Mouse (Mus musculus): ENCODE data around the gene Cops8. TPM values are rescaled to one million over a fixed set of nuclear protein-coding genes. Genes with fewer than 3 reads are reported as not detected.

The Cops8 gene
- polyA plus RNA-seq (2016; fragmentation: Nextera tagmentation; extraction: Ambion mirVana): 178 and 204 TPM in 2 replicates

DNA sequence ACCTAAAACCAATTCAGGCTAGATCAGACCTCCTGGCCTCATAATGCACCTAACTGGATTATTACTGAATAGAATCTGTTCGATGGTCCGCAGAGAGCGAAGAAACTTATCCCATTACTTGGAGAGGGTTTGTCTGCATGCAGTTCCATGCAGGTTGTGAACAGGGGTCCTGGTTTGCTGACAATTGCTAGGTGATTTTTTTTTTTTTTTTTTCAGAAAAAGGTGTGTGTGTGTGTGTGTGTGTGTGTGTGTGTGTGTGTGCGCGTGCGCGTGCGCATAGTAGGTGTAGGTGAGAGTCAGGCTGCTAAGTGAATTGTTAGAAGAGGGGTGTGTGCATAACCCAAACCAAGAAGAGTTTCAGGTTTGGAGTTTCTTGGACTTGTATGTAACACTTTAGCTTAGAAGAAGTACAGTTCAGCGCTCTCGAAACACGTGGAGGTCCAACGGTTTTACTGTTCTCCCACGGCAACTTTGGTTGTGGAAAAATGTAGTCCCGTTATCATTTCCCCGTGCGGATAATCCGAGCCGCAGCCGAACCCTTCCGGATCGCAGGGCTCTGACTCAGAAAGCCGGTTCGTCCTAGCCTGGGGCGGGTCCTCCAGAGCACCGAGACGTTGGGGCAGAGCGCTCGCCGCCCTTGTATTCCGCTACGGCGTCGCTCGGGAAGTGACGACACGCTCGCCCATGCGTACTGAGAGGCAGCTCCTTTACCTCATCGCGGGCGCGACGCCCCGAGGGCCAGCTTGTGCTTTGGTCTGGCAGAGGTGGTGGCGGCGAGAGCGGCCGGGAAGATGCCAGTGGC, at the start of gene Cops8:
Cops8 (plus strand) TSS at position 223 of the 802 bp plus-strand sequence.
- WGBS: 4% methylated on average over 48 of the region's 48 CpGs
- peak; percentile 98 for ATAC-seq (ENCODE audit: insufficient number of reproducible peaks, insufficient read depth, low FRiP score, low TSS enrichment, low read depth)
- peak within 1 kb of the TSS; percentile 66 for H3K27ac ChIP-seq
- peaks cover 27% of the 10 kb centered on the region for H3K36me3 ChIP-seq
- peak within 1 kb of the TSS; percentile 78 for H3K4me2 ChIP-seq
- peak within 1 kb of the TSS; percentile 90 for H3K4me3 ChIP-seq (replicated peaks)
- H3K27me3 ChIP-seq: peaks cover 18% of the 10 kb centered on the region; the same call in 1 of the 2 replicates
- H3K4me1 ChIP-seq (replicated peaks): peaks cover 10% of the 10 kb centered on the region
- H3K9ac ChIP-seq (replicated peaks): peak within 1 kb of the TSS; percentile 91
- H3K9me3 ChIP-seq: no peaks in the 10 kb centered on the region

DNA sequence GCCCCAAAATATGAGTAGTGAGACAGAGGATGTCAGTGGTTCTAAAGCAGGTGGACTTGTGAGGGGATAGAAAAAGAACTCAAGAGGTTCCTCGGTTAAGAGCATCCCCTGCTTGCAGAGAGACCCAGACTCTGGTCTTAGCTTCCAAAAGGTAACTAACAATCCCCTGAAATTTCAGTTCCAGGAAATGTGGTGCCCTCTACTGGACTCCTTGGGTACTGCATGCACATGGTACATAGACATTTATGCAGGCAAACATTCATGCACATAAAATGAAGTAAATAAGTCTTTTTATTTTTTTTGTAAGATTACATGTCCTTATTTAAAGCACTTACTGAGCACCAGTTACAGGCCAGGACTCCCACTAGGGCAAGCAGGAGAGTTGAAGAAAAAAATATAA, 45.6 kb upstream of the Cops8 start:
- Histone ChIP-seq H3K27me3 (no peaks in the 10 kb centered on the region), H3K9ac (replicated peaks) (no peak overlapping the region), H3K36me3 (no peaks in the 10 kb centered on the region), H3K4me1 (replicated peaks) (peaks cover 20% of the 10 kb centered on the region), H3K4me2 (no peak overlapping the region), H3K4me3 (replicated peaks) (no peak overlapping the region), H3K27ac (no peak overlapping the region), H3K9me3 (no peaks in the 10 kb centered on the region)
- 89% methylated on average over 1 of the region's 1 CpGs for WGBS
- no peak for ATAC-seq (ENCODE audit: insufficient number of reproducible peaks, insufficient read depth, low FRiP score, low TSS enrichment, low read depth)

DNA sequence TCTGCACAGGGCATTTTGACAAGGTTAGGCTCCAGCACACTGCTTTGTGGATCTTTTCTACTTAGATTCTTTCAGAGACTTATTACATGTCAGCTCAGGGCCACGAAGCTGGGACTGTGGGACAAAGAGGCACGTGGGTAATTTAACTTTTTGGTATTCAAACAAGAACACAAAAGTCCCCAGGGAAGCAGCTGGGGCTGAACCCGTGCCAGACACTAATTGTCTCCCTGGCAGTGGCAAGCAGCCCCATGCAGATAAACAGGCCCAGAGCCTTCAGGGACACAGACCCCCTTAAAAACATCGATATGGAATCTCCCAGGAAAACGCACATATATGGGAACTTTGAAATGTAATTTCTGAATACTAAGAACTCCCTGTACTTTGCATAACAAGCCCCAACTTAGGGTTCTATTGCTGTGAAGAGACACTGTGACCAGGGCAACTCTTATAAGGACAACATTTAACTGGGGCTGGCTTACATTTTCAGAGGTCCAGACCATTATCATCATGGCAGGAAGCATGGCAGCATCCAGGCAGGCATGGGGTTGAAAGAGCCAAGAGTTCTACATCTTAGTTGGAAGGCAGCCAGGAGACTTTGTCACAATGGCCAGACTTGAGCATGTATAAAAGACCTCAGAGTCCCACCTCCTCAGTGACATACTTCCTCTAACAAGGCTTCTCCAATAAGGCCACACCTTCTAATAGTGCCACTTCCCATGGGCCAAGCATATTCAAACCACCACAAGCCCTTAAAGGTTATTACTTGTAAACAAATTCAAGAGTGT, 41.6 kb upstream of the Cops8 start:
- H3K27me3 ChIP-seq: no peaks in the 10 kb centered on the region; the same call in 1 of the 2 replicates
- H3K9me3 ChIP-seq: no peaks in the 10 kb centered on the region
- no peaks in the 10 kb centered on the region for H3K36me3 ChIP-seq
- no peak overlapping the region for H3K4me2 ChIP-seq
- no peak overlapping the region for H3K9ac ChIP-seq (replicated peaks)
- no peak overlapping the region for H3K27ac ChIP-seq
- H3K4me1 ChIP-seq (replicated peaks): no peaks in the 10 kb centered on the region
- WGBS: 74% methylated on average over 5 of the region's 5 CpGs
- H3K4me3 ChIP-seq (replicated peaks): no peak overlapping the region
- ATAC-seq (ENCODE audit: insufficient number of reproducible peaks, insufficient read depth, low FRiP score, low TSS enrichment, low read depth): no peak

DNA sequence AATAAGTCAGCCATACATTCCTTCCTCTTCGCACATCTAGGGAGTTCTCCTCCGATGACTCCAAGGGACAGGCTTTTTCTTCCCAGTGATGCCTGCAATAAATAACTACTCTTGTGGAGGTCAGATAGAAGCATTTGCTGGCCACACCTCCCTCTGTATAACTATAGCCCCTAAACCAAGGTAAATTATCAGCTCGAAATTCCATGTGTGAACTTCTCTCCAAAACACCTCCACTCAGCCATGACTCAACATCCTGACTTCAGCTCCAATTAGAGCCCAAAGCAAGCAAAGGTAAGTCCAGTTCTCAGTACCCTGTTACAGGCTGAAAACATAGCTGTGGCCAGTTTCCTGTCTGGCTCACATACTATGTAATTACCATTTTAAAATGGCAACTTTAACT, 38.8 kb upstream of the Cops8 start:
- Histone ChIP-seq H3K9me3 (no peaks in the 10 kb centered on the region), H3K36me3 (no peaks in the 10 kb centered on the region), H3K4me1 (replicated peaks) (peaks cover 11% of the 10 kb centered on the region), H3K4me2 (no peak overlapping the region), H3K27ac (no peak overlapping the region), H3K9ac (replicated peaks) (no peak overlapping the region), H3K4me3 (replicated peaks) (no peak overlapping the region), H3K27me3 (no peaks in the 10 kb centered on the region; the same call in 1 of the 2 replicates)
- no peak for ATAC-seq (ENCODE audit: insufficient number of reproducible peaks, insufficient read depth, low FRiP score, low TSS enrichment, low read depth)
- WGBS: 78% methylated on average over 3 of the region's 3 CpGs

DNA sequence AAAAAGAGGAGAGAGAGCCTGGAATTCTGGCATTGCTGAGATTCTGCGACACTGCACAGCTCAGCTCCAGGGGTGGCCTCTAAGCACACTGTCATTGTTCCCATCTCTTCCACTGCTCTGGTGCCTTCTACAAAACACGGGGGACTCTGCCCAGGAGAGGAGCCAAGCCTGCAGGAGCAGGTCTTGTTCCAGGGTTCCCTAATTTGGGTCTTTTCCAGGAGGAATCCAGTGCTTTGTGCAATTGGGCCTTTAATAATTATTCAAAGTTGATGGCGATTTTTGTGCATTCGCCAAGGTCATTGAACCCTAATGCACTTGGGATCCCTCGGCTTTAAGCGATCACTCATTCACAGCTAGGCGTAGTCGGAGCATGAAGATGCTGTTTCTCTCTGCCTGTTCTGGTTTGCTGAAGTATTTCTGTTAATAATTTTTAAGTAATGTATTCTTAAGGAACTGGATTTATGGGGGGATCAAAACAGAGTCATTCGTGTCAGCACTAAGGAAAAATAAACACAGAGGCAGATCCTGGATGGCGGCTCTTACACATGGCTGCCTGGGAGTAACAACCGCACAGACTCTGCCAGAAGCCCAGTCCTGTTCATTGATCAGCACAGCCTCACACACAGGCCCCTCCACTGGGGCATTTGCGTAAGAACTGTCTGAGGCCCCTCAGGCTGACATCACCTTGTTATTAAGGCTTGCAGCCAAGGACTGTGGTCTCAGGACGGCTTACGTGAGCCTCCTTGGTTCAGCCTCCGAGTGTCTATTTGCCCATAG, 35.9 kb upstream of the Cops8 start:
- Histone ChIP-seq H3K4me1 (replicated peaks) (peaks cover 11% of the 10 kb centered on the region), H3K4me2 (no peak overlapping the region), H3K9ac (replicated peaks) (no peak overlapping the region), H3K4me3 (replicated peaks) (no peak overlapping the region), H3K36me3 (no peaks in the 10 kb centered on the region), H3K27ac (0 out of 2 replicates have a peak overlapping the region, but pooled peaks have one; percentile 29), H3K9me3 (peaks cover 4% of the 10 kb centered on the region; the same call in 1 of the 2 replicates), H3K27me3 (no peaks in the 10 kb centered on the region; the same call in 1 of the 2 replicates)
- ATAC-seq (ENCODE audit: insufficient number of reproducible peaks, insufficient read depth, low FRiP score, low TSS enrichment, low read depth): no peak
- 70% methylated on average over 15 of the region's 15 CpGs for WGBS

DNA sequence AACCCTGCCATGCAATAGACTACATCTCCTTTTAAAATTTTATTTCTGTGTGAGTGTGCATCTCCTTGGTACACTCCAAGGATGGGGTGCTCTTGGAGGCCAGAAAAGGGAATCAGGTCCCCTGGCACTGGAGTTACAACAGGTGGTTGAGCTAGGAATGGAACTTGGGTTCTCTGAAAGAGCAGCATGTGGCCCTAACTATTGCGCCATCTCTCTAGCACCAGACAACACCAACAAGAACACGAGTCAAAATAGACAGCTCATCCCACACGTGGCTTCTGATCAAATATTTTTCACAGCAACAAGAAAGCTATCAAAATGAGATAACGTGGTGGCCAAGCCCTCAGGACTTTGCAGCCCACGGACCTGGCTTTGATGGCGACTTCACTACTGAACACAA, 28.9 kb upstream of the Cops8 start:
- Histone ChIP-seq H3K27me3 (peaks cover 6% of the 10 kb centered on the region; the same call in 1 of the 2 replicates), H3K9ac (replicated peaks) (no peak overlapping the region), H3K27ac (no peak overlapping the region), H3K4me3 (replicated peaks) (no peak overlapping the region), H3K4me1 (replicated peaks) (no peaks in the 10 kb centered on the region), H3K4me2 (no peak overlapping the region), H3K36me3 (no peaks in the 10 kb centered on the region), H3K9me3 (peaks cover 4% of the 10 kb centered on the region; the same call in 1 of the 2 replicates)
- 84% methylated on average over 6 of the region's 6 CpGs for WGBS
- no peak for ATAC-seq (ENCODE audit: insufficient number of reproducible peaks, insufficient read depth, low FRiP score, low TSS enrichment, low read depth)

DNA sequence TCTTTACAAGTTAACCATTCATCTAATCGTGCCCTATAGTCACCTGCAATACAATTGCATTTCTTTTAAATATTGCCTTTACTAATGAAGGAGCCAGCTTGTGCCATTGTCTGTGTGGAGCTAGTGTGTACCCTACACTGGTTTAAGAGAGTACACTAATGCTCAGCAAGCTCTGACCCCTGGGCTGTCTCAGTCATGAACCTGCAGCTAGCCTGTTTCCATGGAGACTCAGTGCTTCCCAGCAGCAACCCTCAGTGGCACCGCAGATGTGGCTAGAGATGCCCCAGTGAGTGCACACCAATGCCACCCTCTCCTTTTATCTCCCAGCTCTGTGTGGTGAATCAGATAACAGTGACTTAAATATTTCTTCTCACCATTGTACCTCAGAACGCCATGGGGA, 27.9 kb upstream of the Cops8 start:
- H3K9ac ChIP-seq (replicated peaks): no peak overlapping the region
- WGBS: 75% methylated on average over 3 of the region's 3 CpGs
- no peak overlapping the region for H3K4me3 ChIP-seq (replicated peaks)
- no peaks in the 10 kb centered on the region for H3K36me3 ChIP-seq
- H3K27me3 ChIP-seq: peaks cover 6% of the 10 kb centered on the region; the same call in 1 of the 2 replicates
- no peak for ATAC-seq (ENCODE audit: insufficient number of reproducible peaks, insufficient read depth, low FRiP score, low TSS enrichment, low read depth)
- no peak overlapping the region for H3K4me2 ChIP-seq
- no peak overlapping the region for H3K27ac ChIP-seq
- peaks cover 4% of the 10 kb centered on the region; the same call in 1 of the 2 replicates for H3K9me3 ChIP-seq
- no peaks in the 10 kb centered on the region for H3K4me1 ChIP-seq (replicated peaks)

DNA sequence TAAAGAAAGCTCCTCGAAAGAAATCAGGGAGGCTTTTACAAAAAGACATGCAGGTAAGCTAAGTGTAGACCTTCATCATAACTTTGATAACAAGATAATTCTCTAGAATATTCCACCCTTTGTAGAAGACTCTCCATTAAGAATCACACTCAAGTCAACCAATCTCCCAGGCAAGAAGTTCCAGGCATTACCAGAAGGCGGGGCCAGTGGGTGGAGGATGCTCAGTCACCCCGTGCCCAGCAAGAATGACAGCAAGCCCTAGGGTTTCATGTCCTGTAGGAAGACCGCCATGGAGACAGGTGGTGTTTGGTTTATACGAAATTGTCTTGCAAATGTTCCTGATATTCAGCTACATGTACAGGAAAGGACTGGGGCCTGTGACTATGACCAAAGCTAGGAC, 25.4 kb upstream of the Cops8 start:
- H3K4me3 ChIP-seq (replicated peaks): no peak overlapping the region
- H3K4me2 ChIP-seq: no peak overlapping the region
- 80% methylated on average over 5 of the region's 5 CpGs for WGBS
- no peak overlapping the region for H3K9ac ChIP-seq (replicated peaks)
- peaks cover 5% of the 10 kb centered on the region; the same call in 1 of the 2 replicates for H3K4me1 ChIP-seq (replicated peaks)
- H3K27ac ChIP-seq: no peak overlapping the region
- no peaks in the 10 kb centered on the region for H3K9me3 ChIP-seq
- H3K27me3 ChIP-seq: peaks cover 6% of the 10 kb centered on the region; the same call in 1 of the 2 replicates
- ATAC-seq (ENCODE audit: insufficient number of reproducible peaks, insufficient read depth, low FRiP score, low TSS enrichment, low read depth): no peak
- H3K36me3 ChIP-seq: no peaks in the 10 kb centered on the region

DNA sequence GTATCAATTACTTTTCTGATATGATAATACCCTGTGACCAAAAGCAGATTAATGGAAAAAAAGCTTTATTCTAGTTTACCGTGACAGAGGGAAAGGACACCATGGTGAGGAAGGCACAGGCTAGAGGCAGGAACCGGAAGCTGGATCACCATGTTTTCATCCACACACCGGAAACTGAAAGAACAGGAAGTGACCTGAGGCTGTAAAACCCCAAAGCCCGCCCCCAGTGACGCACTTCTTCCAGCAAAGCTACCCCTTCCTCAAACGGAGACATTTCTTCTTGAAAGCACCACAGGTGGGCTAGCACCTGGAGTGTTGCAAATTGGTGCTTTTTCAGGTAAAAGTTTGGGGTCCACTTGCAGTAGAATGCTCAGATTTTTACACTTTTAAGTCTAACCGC, 20.1 kb upstream of the Cops8 start:
- 77% methylated on average over 7 of the region's 7 CpGs for WGBS
- H3K27ac ChIP-seq: no peak overlapping the region
- no peak overlapping the region for H3K9ac ChIP-seq (replicated peaks)
- peaks cover 12% of the 10 kb centered on the region; the same call in 1 of the 2 replicates for H3K27me3 ChIP-seq
- H3K36me3 ChIP-seq: no peaks in the 10 kb centered on the region
- H3K9me3 ChIP-seq: no peaks in the 10 kb centered on the region
- H3K4me1 ChIP-seq (replicated peaks): peaks cover 5% of the 10 kb centered on the region; the same call in 1 of the 2 replicates
- no peak for ATAC-seq (ENCODE audit: insufficient number of reproducible peaks, insufficient read depth, low FRiP score, low TSS enrichment, low read depth)
- no peak overlapping the region for H3K4me3 ChIP-seq (replicated peaks)
- H3K4me2 ChIP-seq: no peak overlapping the region

DNA sequence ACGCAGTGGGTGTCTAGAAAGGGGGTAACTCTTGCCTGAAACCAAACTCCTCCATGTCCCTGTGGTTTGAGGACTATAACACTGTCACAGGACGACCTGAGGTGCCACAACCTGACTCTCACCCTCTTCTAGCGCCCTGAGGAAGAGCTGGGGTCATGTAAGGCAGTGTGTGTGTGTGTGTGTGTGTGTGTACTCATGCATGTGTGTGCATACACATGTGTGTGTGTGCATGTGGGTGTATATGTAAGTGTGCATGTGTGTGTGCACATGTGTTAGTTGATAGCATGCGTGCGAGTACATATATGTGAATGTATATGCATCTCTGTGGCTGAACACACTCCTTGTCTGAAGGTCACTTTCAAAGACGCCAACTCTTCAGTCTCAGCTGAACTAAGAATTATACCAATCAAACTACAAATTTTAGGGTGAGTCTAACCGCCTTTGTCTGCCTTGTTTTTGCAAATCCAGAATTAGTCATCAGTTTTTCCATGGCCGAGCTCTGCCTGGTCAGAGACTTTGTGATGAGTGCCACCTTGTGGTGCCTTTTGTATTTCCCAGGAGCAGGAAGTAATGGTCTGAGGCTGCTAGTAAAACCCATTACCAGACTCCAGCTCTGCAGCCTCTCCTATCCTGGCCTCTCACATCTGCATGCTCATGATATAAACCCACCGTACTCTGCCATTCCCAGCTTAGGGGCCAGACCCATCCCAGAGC, 14.6 kb upstream of the Cops8 start:
- no peaks in the 10 kb centered on the region; the same call in 1 of the 2 replicates for H3K4me1 ChIP-seq (replicated peaks)
- 58% methylated on average over 9 of the region's 9 CpGs for WGBS
- no peaks in the 10 kb centered on the region for H3K9me3 ChIP-seq
- no peak overlapping the region for H3K27ac ChIP-seq
- H3K27me3 ChIP-seq: peaks cover 18% of the 10 kb centered on the region; the same call in 1 of the 2 replicates
- H3K4me2 ChIP-seq: no peak overlapping the region
- no peak for ATAC-seq (ENCODE audit: insufficient number of reproducible peaks, insufficient read depth, low FRiP score, low TSS enrichment, low read depth)
- no peak overlapping the region for H3K4me3 ChIP-seq (replicated peaks)
- H3K9ac ChIP-seq (replicated peaks): no peak overlapping the region
- no peaks in the 10 kb centered on the region for H3K36me3 ChIP-seq

Measured in limb, embryonic 12.5 days (tissue).